Mouse (Mus musculus) hindbrain, embryonic 12.5 days (tissue): ENCODE results near the gene Lamp5. TPM values are rescaled to one million over a fixed set of nuclear protein-coding genes. Genes with fewer than 3 reads are reported as not detected.

ENCODE experiments used
- ATAC-seq: fragments of 200-750 bp; cut with Nextera tagmentation; 2 replicates; pipeline ENCODE4 v1.8.0; 2017; ENCODE audit warnings: moderate TSS enrichment; ENCODE audit not compliant: low FRiP score
- H3K27ac ChIP-seq: fragments of 300-500 bp; sonication (generic); 2 replicates; pipeline ENCODE4 v1.5.1; 2016; ENCODE audit warnings: mild to moderate bottlenecking
- H3K27me3 ChIP-seq: fragments of 300-500 bp; sonication (generic); 2 replicates; pipeline ENCODE4 v1.6.1; 2016; ENCODE audit warnings: mild to moderate bottlenecking
- H3K36me3 ChIP-seq: fragments of 300-500 bp; sonication (generic); 2 replicates; pipeline ENCODE4 v1.6.1; 2016; ENCODE audit warnings: mild to moderate bottlenecking
- H3K4me1 ChIP-seq: fragments of 300-500 bp; sonication (generic); 2 replicates; pipeline ENCODE4 v1.6.1; 2016
- H3K4me2 ChIP-seq: fragments of 300-500 bp; sonication (generic); replicated peaks from 2 replicates; pipeline ENCODE4 v1.6.1; 2016; ENCODE audit warnings: mild to moderate bottlenecking
- H3K4me3 ChIP-seq: fragments of 300-500 bp; sonication (generic); 2 replicates; pipeline ENCODE4 v1.5.1; 2016; ENCODE audit warnings: mild to moderate bottlenecking
- H3K9ac ChIP-seq: fragments of 300-500 bp; sonication (generic); 2 replicates; pipeline ENCODE4 v1.6.1; 2016; ENCODE audit warnings: mild to moderate bottlenecking, moderate library complexity
- H3K9me3 ChIP-seq: fragments of 300-500 bp; sonication (generic); replicated peaks from 2 replicates; pipeline ENCODE4 v1.6.1; 2016; ENCODE audit warnings: mild to moderate bottlenecking
- WGBS: fragments of 180-500 bp; shearing (Covaris S2); methylation state at CpG from one replicate; pipeline ENCODE4 v1.1.7; 2016; 5-methylcytosine and 5-hydroxymethylcytosine counted together
- polyA plus RNA-seq: library from polyadenylated mRNA; unstranded; fragments of >200 nt; fragmentation: Nextera tagmentation; extraction: Ambion mirVana; gene quantifications from 2 replicates; pipeline ENCODE4 v1.2.1, GENCODE M21; 2016

The Lamp5 gene
- polyA plus RNA-seq, 1 experiment from 2014 or later: 111 TPM

DNA sequence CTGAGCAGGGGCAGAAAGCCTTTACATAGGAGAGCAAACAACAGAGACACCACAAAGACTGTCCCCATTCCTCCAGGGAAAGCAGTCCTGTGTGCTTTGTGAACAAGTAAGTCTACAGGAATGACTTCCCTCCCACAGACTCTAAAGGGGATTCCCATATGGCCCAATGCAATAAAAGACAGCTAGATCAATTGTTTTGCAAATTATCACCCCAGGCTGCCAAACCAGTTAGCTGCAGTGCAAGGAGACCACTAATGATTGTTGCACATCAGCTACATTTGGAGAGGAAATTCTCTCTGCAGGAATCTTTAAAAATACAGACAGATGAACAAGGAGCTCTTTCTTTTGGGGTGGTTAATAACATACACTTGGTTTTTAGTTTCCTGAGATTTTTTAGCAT, 55.6 kb downstream of the Lamp5 start:
- peaks cover 40% of the 10 kb centered on the region for H3K4me1 ChIP-seq
- H3K4me2 ChIP-seq: peak overlapping the region; percentile 22; the same call in 1 of the 2 replicates
- H3K9ac ChIP-seq: no peak overlapping the region
- peak overlapping the region; percentile 93 for H3K27ac ChIP-seq
- no peaks in the 10 kb centered on the region for H3K27me3 ChIP-seq
- no peaks in the 10 kb centered on the region for H3K9me3 ChIP-seq
- H3K4me3 ChIP-seq: no peak overlapping the region
- ATAC-seq: peak; percentile 72
- H3K36me3 ChIP-seq: no peaks in the 10 kb centered on the region

DNA sequence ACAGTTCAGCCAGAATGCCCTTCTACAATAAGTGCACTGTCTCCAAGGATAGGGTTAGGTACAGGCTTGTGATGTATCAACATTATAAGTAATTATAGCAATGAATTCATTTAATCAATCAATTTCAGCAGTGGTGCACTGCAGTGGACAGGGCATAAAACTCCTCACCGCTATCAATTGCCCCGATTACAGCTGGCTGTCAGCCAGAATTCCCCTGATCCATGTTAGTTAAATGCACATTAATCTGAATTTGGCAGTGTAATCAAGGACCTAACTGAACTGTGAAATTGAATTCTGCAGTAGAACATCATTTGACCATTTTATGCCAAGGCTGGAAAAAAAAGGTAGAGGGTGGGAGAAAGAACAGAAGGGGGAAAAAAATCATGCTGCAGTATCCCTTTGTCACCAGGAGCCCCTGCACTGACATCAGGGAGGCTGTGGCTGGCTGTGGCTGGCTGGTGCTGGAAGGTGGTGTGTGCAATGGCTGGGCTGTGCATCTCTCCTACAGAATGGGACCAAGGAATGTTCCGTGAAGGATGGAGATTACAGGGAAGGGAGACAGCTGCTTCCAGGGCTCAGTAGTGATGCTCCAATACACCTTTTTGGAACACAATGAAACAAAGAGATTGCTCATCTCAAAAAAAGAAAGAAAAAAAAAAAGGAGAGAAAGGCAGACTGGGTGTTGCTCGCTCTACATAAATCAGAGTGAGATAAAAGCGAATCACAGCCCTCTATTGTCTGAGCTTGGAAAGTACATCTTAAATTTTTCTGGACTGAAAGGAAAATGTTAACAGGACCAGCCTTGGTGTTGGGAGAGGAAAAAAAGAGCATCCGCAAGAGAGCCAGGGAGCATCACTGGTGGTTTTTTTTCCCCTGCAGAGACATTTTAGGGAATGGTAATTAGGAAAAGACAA, 56.3 kb downstream of the Lamp5 start:
- Histone ChIP-seq H3K4me2 (peak overlapping the region; percentile 27), H3K9me3 (no peaks in the 10 kb centered on the region), H3K27me3 (no peaks in the 10 kb centered on the region), H3K4me3 (no peak overlapping the region), H3K36me3 (no peaks in the 10 kb centered on the region), H3K9ac (peak overlapping the region; percentile 54), H3K27ac (peak overlapping the region; percentile 93), H3K4me1 (peaks cover 40% of the 10 kb centered on the region)
- WGBS: 11% methylated on average over 6 of the region's 6 CpGs
- peak; percentile 97 for ATAC-seq

DNA sequence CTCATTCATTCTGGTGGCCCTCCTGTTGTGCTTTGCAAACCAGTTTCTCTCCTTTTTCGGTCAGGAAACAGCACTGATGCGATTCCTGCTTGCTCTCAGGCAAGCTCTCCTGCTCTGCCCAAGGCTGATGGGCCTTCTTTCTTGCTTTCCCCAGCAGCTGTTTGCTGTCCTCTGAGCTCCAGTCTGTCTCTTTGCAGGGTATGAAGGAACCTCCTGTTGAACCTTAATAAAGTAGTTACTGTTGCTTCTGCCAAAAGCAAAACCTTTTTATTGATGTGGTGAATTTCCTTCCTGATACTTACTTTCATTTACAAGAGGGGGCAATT, 57.0 kb downstream of the Lamp5 start:
- Histone ChIP-seq H3K9me3 (no peaks in the 10 kb centered on the region), H3K27ac (peak overlapping the region; percentile 93), H3K9ac (peak overlapping the region; percentile 54), H3K36me3 (no peaks in the 10 kb centered on the region), H3K4me2 (peak overlapping the region; percentile 27), H3K4me3 (no peak overlapping the region), H3K27me3 (no peaks in the 10 kb centered on the region), H3K4me1 (peaks cover 40% of the 10 kb centered on the region)
- 4% methylated on average over 2 of the region's 2 CpGs for WGBS
- ATAC-seq: no peak

DNA sequence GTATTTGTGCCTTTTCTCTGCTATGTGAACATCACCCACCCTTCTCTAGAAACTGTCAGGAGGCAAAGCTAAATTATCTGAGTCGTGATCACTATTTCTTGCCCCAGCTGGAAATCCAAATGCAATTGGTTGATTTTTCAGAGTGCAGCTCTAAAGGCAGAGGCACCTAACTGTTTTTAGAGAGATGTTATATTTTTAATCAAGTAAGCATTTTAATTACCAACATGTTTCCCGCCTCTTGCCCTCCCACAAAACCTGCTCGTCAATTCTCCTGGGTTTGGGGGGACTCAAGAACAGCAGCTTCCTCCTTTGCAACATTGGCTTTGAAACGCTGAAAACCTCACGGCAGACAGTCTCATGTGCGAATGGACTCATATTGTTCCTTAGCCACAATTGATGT, 61.3 kb downstream of the Lamp5 start:
- Histone ChIP-seq H3K36me3 (no peaks in the 10 kb centered on the region), H3K9me3 (no peaks in the 10 kb centered on the region), H3K4me3 (no peak overlapping the region), H3K4me1 (peaks cover 24% of the 10 kb centered on the region), H3K4me2 (no peak overlapping the region), H3K9ac (no peak overlapping the region), H3K27me3 (no peaks in the 10 kb centered on the region), H3K27ac (no peak overlapping the region)
- no peak for ATAC-seq
- 74% methylated on average over 6 of the region's 6 CpGs for WGBS

DNA sequence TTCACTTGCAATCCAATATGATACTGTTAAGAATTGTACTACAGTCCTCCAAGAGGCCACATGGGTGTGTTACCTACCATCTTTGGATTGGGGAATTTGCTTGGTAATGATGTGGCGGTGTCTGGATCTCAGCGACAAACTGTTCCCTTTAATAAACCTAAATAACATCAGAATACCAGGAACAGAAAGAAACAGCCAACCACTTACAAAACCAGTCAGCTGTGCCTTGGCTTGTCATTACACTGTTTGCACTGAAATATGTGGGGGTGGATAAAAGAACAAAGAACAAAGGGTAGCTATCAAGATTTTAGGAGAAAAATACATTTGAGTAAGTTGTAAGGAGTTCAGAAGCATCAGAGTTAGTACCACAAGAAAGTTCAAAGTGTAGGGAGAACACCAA, 66.0 kb downstream of the Lamp5 start:
- Histone ChIP-seq H3K27me3 (no peaks in the 10 kb centered on the region), H3K4me1 (peaks cover 6% of the 10 kb centered on the region; the same call in 1 of the 2 replicates), H3K9me3 (no peaks in the 10 kb centered on the region), H3K36me3 (no peaks in the 10 kb centered on the region), H3K9ac (no peak overlapping the region), H3K27ac (no peak overlapping the region), H3K4me2 (no peak overlapping the region), H3K4me3 (no peak overlapping the region)
- 94% methylated on average over 2 of the region's 2 CpGs for WGBS
- ATAC-seq: no peak
